24 mouse cellular contexts compared by ENCODE assay signal in genomic region chr13:12505359-12505758, GRCm38 (mm10). TPM values are rescaled to one million over a fixed set of nuclear protein-coding genes. Genes with fewer than 3 reads are reported as not detected.
DNase-seq lines count a peak whose midpoint lies in the region; ATAC-seq and TF ChIP-seq lines count a peak whose summit lies in the region.
"Had no signal": no experiment of that assay in that cellular context is flagged by ENCODE, and none has a peak within 500 bp of the region (broad histone marks: within the 10 kb centered on the region; RNA-seq: fewer than 3 reads in every experiment).

No protein-coding gene starts in this region.

- H3K4me3 ChIP-seq in kidney, embryonic 15.5 days (replicated peaks), result no peak overlapping the region
- H3K4me3 ChIP-seq in MEL (ENCODE audit: control insufficient read depth in 1 of 2, insufficient read depth in 1 of 2, low read depth in 2 of 2, low read length in 2 of 2), result no peak overlapping the region
- H3K4me3 ChIP-seq: forebrain, embryonic 10.5 days; heart, adult 2 months; heart, embryonic 15.5 days; left cerebral cortex, adult 2 months had no signal

- no peak for TF ChIP-seq CTCF in MEL (IDR thresholded peaks at IDR 0.05 in 2 of 3, conservative IDR thresholded peaks at IDR 0.05 in 1 of 3; ENCODE audit: control insufficient read depth in 1 of 3, insufficient read depth in 1 of 3, low read depth in 2 of 3, low read length in 3 of 3, poor library complexity in 1 of 3, severe bottlenecking in 1 of 3)

- WGBS in kidney, embryonic 15.5 days, result 67% methylated on average over 3 of the region's 3 CpGs

- no peak overlapping the region for H3K9ac ChIP-seq in kidney, embryonic 15.5 days
- H3K9ac ChIP-seq in MEL (ENCODE audit: control insufficient read depth, low read depth, low read length, poor library complexity, severe bottlenecking), result no peak overlapping the region
- H3K9ac ChIP-seq: forebrain, postnatal 0 days; heart, embryonic 15.5 days; hindbrain, embryonic 14.5 days had no signal

- no peaks in the 10 kb centered on the region for H3K27me3 ChIP-seq in kidney, embryonic 15.5 days
- no peaks in the 10 kb centered on the region for H3K27me3 ChIP-seq in MEL (ENCODE audit: control insufficient read depth in 1 of 2, insufficient read depth in 2 of 2, low read length in 2 of 2)
- H3K27me3 ChIP-seq: heart, embryonic 15.5 days had no signal

- no peaks in the 10 kb centered on the region for H3K36me3 ChIP-seq in kidney, embryonic 15.5 days
- peaks cover 0 to 5% of the 10 kb centered on the region in 2 experiments; a peak in 1 of 4 replicates for H3K36me3 ChIP-seq in MEL (ENCODE audit: control insufficient read depth in 1 of 2, insufficient read depth in 2 of 2, low read length in 2 of 2)
- H3K36me3 ChIP-seq: forebrain, embryonic 10.5 days; heart, embryonic 15.5 days had no signal

- H3K79me2 ChIP-seq in MEL (ENCODE audit: control insufficient read depth, insufficient read depth, low read length, poor library complexity), result no peaks in the 10 kb centered on the region

- ATAC-seq in kidney, embryonic 15.5 days (replicated peaks; ENCODE audit: low FRiP score), result no peak
- peak; percentile 38 for ATAC-seq in megakaryocyte progenitor cell, adult 5-6 weeks (replicated peaks; ENCODE audit: poor library complexity)
- ATAC-seq: forebrain, postnatal 0 days; inflammation-experienced regulatory T-cells, adult 6 months had no signal

- no peak overlapping the region for H3K27ac ChIP-seq in kidney, embryonic 15.5 days
- no peak overlapping the region for H3K27ac ChIP-seq in MEL (ENCODE audit: control insufficient read depth, low read depth, low read length)
- H3K27ac ChIP-seq: forebrain, embryonic 10.5 days; heart, adult 2 months; heart, embryonic 15.5 days; hindbrain, embryonic 14.5 days; left cerebral cortex, adult 2 months had no signal

- H3K9me3 ChIP-seq in kidney, embryonic 15.5 days (replicated peaks), result no peaks in the 10 kb centered on the region
- no peaks in the 10 kb centered on the region for H3K9me3 ChIP-seq in MEL (replicated peaks; ENCODE audit: insufficient read depth, low read length)
- H3K9me3 ChIP-seq: forebrain, embryonic 10.5 days; heart, embryonic 15.5 days had no signal

- no peak overlapping the region for H3K4me2 ChIP-seq in kidney, embryonic 15.5 days
- H3K4me2 ChIP-seq: heart, embryonic 15.5 days; hindbrain, embryonic 14.5 days had no signal

- TF ChIP-seq RAD21 in MEL (IDR thresholded peaks at IDR 0.05; ENCODE audit: low read depth, low read length), result no peak

- peaks cover 11% of the 10 kb centered on the region for H3K4me1 ChIP-seq in kidney, embryonic 15.5 days
- H3K4me1 ChIP-seq in MEL (ENCODE audit: control insufficient read depth in 1 of 2, insufficient read depth in 2 of 2, low read length in 2 of 2), result peaks cover 3 to 5% of the 10 kb centered on the region in 2 experiments

- DNase-seq in kidney, postnatal 4 days, result peak; percentile 36 to 60
- DNase-seq in MEL (ENCODE audit: low read depth, low spot score), result peak; percentile 73
- DNase-seq in MEL-GATA-1-ER (ENCODE audit: extremely low read depth, low read depth), result peak; percentile 23
- no peak for DNase-seq in heart, postnatal 14 days
- no peak for DNase-seq in adipocyte (ENCODE audit: low spot score)
- DNase-seq: adrenal gland, postnatal 25 days; cerebellum, adult 9-10 months; forebrain, postnatal 0 days; gastrocnemius, postnatal 36 days; heart, adult 2 months; heart, postnatal 4 days; kidney, adult 9 months; midbrain, embryonic 14.5 days; right cerebral cortex, postnatal 25 days; spleen, adult 18-20 months; thymus, adult 2 months had no signal

- no peak for TF ChIP-seq POLR2A in MEL (IDR thresholded peaks at IDR 0.05; ENCODE audit: control insufficient read depth in 1 of 2, insufficient read depth in 1 of 2, low read depth in 1 of 2, low read length in 2 of 2, poor library complexity in 1 of 2)

- intact Hi-C loops in heart, postnatal 14 days (cut with DNase I), result no loop called here

- TF ChIP-seq EP300 in MEL (IDR thresholded peaks at IDR 0.05; ENCODE audit: low read depth in 1 of 2, low read length in 2 of 2), result peak; percentile 22 to 31; a peak in 2 of 4 replicates

TF ChIP-seq in MEL, 35 proteins besides CTCF, POLR2A, EP300 and RAD21:
- TF ChIP-seq POLR2AphosphoS5 (IDR thresholded peaks at IDR 0.05; ENCODE audit: borderline replicate concordance, low read depth, low read length) (no peak), GATA1 (IDR thresholded peaks at IDR 0.05; ENCODE audit: low read depth, low read length) (peak; percentile 40; the same call in 1 of the 2 replicates)

RNA-seq across cellular contexts. Expression of gene Edaradd, which starts 14.9 kb away (rescaled TPM):
- 2.4 TPM in 2 replicates for polyA plus RNA-seq in kidney, embryonic 15.5 days (2015; fragmentation: Nextera tagmentation; extraction: Ambion mirVana)
- total RNA-seq in MEL (2012; rRNA removed), result not detected in 2 replicates
- under 1 TPM in 1 of 2 experiments, not detected in 1; 0.04 TPM for polyA plus RNA-seq in MEL (2012; ENCODE audit: insufficient read depth in 1 of 2, insufficient read length in 2 of 2, low read depth in 1 of 2, low replicate concordance in 2 of 2, missing spikeins in 1 of 2)
- 0.15 and 0.49 TPM in 2 replicates for total RNA-seq in megakaryocyte progenitor cell, adult 5-6 weeks (2015)
- total RNA-seq in megakaryocyte progenitor cell, adult 5-6 weeks (2017), result 0.27 and 0.42 TPM in 2 replicates
- under 1 TPM; 0.07 to 0.27 TPM for total RNA-seq in heart, postnatal 14 days (2021)
- polyA plus RNA-seq: C2C12 had no signal

RNA-seq across cellular contexts. Expression of gene Lgals8, which starts 40.6 kb away (rescaled TPM):
- polyA plus RNA-seq in kidney, embryonic 15.5 days (2015; fragmentation: Nextera tagmentation; extraction: Ambion mirVana), result 20.4 and 22.5 TPM in 2 replicates
- 12.9 and 18.0 TPM in 2 replicates for total RNA-seq in MEL (2012; rRNA removed)
- 10 to 100 TPM in 1 of 2 experiments, not detected in 1; 23.7 TPM for polyA plus RNA-seq in MEL (2012; ENCODE audit: insufficient read depth in 1 of 2, insufficient read length in 2 of 2, low read depth in 1 of 2, low replicate concordance in 2 of 2, missing spikeins in 1 of 2)
- total RNA-seq in megakaryocyte progenitor cell, adult 5-6 weeks (2015), result 22.4 and 25.1 TPM in 2 replicates
- total RNA-seq in megakaryocyte progenitor cell, adult 5-6 weeks (2017), result 33.6 and 48.2 TPM in 2 replicates
- total RNA-seq in heart, postnatal 14 days (2021), result 10 to 100 TPM; 33.9 to 40.0 TPM

Comparison
In these comparisons a context has a peak if more than half of its experiments do, and no peak if none do; other contexts are left out.
1. DNase-seq: peak in kidney, postnatal 4 days (2 of 2), MEL (single experiment) and MEL-GATA-1-ER (single experiment); none in heart, postnatal 14 days (0 of 2) and adipocyte (single experiment).